Mouse (Mus musculus): ENCODE measurements around the gene Cstl1. TPM values are rescaled to one million over a fixed set of nuclear protein-coding genes. Genes with fewer than 3 reads are reported as not detected.
"Not testable (repeated sequence)": the region's sequence is repeated elsewhere in the genome, so short reads cannot be mapped to it uniquely, and the experiment has no call there.

Cstl1 gene
- not detected in 2 replicates for polyA plus RNA-seq (2015; fragmentation: Nextera tagmentation; extraction: Ambion mirVana)

GRCm38 (mm10) chr2:148750058-148750457, at the start of gene Cstl1:
TSS of gene Cstl1 (plus strand) at chr2:148750358.
- no peak for DNase-seq (ENCODE audit: low spot score)

GRCm38 (mm10) chr2:148706409-148707201, 43.6 kb upstream of the Cstl1 start:
- peak; percentile 31 for DNase-seq (ENCODE audit: low spot score)

GRCm38 (mm10) chr2:148707202-148707530, 43.0 kb upstream of the Cstl1 start:
- DNase-seq (ENCODE audit: low spot score): no peak

DNA sequence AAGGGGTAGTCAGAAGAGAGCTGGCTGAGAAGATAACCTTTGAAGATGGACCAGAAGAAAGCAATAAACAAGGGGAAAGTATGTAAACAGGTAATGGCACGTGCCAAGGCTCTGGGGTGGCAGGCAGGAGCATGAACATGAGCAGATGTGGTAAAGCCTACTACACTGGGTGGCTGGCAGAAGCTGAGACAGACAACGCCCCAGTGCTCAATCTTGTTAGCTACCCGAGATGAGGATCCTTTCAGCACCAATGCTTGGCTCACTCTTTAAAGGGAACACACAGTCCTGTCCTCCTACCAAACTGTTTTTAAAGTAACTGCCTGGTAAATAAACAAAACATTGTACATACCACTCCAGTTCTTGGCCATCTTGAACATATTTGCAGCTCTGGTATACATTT, 37.8 kb upstream of the Cstl1 start:
- DNase-seq (ENCODE audit: low spot score): no peak

GRCm38 (mm10) chr2:148717072-148717471, 33.1 kb upstream of the Cstl1 start:
- DNase-seq (ENCODE audit: low spot score): no peak

DNA sequence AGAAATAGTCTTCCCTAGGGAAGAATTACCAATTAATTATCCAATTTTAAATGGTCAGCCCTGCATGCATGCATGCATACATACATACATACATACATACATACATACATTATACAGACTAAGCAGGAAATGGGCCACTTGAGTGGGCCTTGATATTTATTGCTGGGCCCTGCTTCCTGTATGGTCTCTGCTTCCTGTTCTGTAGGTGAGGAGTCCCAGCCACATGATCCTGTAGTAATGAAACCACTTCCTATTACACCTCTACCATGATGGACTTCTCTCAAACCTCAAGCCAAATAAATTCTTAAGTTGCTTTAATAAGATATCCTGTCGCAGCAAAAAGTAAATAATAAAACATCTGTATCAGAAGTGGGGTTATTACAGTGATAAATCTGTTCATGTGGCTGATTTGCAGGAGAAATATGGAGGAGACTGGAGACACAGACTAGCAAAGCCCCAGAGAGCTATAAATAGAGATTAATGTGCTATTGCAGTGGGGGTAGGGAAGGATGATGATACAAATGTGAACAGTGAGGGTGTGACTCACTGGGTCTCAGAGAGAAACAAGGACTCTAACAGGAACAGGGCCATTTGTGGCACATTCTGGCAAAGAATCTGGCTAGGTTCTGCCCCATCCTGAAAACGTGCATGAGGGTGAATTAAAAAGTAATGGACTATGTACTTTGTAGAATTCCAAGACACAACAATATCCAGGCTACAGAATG, 30.7 kb upstream of the Cstl1 start:
- DNase-seq (ENCODE audit: low spot score): no peak

- DNase-seq (ENCODE audit: low spot score): peak; percentile 4
These were observed 18.4 kb upstream of the Cstl1 start for GRCm38 (mm10) chr2:148731614-148732326.

DNA sequence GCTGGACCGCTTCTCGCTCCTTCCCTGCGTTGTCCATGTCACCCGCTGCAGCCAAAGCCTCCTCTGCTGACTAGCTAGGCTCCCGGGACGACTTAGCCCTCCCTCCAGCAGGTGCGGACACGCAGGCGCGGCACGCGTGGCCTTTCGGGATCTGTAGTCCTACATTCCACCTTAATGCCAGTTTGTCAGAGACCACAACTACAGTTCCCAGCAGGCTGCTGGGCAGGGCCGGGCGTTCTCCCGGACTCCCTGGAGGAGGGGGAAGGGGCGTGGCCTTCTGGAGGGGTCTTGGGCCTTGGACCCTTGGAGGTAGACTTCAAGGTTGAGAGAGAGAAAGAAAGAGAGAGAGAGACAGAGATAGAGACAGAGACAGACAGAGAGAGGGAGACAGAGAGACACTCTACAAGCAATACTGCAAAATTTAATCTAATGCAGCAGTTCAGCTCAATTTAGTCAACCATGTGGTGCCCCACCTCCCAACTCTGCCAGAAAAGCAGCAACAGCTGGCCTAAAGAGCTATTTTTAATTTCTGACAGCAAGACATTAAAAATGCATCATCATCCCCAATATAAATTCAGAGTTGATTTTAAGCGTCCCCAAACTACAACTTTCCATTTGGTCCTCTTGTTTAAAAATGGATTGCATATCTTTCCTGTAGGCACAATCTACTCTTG, 17.7 kb upstream of the Cstl1 start, which contains the start of gene Napb:
TSS of gene Napb (minus strand) at position 141 of the 674 bp plus-strand sequence.
- DNase-seq (ENCODE audit: low spot score): peak; percentile 69

- no peak for DNase-seq (ENCODE audit: low spot score)
These were observed 7.2 kb upstream of the Cstl1 start for GRCm38 (mm10) chr2:148743001-148743400.

GRCm38 (mm10) chr2:148743846-148744407, 6.2 kb upstream of the Cstl1 start:
- no peak for DNase-seq (ENCODE audit: low spot score)

DNA sequence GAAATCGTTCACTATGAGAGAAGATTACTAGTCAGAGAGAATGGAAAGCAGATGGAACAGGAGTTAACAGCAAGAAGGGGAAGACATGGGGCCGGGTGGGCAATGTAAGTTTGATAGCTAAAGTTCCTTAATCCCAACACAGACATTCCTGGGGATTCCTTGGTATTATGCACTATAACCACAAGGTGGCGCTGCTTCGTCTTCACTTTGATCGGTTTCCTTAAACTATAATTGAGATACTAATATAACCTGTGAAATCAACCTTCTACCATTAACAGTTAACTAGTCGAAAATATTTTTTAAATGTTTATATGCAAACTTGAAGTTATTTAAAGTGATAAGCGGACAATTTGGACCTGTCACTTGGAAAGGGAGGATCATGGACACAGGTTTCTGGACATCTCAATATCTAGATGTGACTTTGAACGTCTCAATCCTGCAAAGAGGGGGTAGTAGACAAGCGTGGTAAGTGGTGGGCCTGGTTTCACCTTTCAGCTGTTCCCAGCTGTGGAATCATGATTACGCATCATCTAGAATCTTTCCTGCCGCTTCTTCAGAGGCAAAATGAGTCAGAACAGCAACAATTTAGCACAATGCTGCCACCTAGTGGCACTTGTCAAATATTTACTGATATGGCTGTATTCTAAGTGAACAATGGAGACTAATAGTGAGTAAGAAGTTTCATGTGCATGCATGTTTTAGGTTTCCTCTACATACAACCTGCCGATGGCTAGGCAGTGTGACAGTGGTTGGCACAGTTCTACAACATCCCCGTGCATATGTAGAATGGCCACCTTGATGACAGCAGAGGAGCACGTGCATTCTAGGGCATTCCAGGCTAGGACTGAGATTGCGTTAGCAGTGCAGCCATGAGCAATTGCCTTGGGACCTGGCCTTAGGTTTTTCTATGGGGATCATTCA, 2.0 kb downstream of the Cstl1 start:
- peak; percentile 82 for DNase-seq (ENCODE audit: low spot score)

- no peak for DNase-seq (ENCODE audit: low spot score)
These were observed 4.2 kb downstream of the Cstl1 start for GRCm38 (mm10) chr2:148754310-148754846.

DNA sequence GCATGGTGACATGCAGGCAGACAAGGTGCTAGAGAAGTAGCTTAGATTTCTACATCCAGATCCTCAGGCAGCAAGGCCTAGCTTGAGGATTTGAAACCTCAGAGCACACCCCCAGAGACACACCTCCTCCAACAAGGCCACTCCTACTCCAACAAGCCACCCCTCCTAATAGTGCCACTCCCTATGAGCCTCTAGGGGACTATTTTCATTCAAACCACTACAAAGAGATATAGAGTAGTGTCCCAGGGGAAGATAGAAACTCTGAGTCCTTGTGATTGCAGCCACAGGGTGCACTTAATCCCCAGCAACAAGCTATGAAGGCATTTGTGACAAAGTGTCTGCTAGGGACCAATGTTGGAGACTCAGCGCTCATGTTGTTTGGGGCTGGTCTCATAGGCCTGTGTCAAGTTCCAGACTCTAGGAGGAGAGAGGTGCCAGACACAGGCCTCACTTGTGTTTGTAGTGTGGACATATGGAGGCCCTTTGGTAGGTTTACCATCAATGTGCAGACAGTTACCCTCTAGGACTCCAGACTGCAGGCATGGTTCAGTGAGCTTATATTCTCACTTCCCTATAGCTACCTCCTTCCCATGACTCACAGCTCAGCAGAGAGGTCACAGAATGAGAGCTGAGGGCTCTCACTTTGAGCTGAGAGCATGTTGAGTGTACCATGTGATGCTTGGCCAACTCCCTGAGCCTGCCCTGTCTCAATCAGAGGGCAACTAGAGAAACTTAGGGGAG, 13.7 kb downstream of the Cstl1 start:
- no peak for DNase-seq (ENCODE audit: low spot score)

DNA sequence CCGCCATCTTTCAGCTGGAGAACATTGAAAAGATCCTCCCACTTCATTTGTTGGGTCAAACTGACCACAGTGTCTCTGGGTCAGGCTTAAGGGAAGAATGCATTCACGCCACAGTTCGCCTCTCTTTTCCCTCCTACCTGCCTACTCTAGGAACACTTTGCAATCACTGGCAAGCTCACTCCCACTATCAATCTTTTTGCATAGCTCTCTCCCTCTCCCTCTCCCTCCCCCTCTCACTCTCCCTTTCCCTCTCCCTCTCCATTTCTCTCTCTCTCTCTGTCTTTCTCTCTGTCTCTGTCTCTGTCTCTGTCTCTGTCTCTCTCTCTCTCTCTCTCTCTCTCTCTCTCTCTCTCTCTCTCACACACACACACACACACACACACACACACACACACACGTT, 21.2 kb downstream of the Cstl1 start, which contains the start of gene Cst11:
TSS of gene Cst11 (minus strand) at position 101 of the 400 bp plus-strand sequence.
- DNase-seq (ENCODE audit: low spot score): not testable (repeated sequence)

- DNase-seq (ENCODE audit: low spot score): no peak
These were observed 31.6 kb downstream of the Cstl1 start, which contains the start of gene 8030411F24Rik for GRCm38 (mm10) chr2:148781709-148782108. TSS of gene 8030411F24Rik (plus strand) at chr2:148782009.

DNA sequence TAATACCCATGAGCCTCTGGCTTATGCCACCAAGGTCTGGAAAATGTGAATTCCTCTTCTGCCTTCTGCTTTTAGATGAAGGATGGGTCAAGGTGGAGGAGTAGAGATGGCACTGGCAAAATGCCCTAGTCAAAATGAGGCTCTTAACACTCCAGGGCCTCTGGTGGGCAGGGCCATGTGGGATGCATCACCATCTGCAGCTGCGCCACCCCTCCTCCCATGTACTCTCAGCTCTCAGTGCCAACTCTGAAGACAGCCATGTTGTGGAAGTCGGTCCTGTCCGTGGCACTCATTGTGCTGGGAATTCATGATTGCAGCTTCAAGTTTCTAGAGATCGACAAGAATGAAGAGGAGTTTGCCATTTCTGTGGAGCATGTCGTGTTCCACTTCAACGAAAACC, 39.0 kb downstream of the Cstl1 start, which contains the start of gene Cst12:
TSS of gene Cst12 (plus strand) at position 220 of the 400 bp plus-strand sequence.
- no peak for DNase-seq (ENCODE audit: low spot score)

GRCm38 (mm10) chr2:148798485-148798884, 48.3 kb downstream of the Cstl1 start, which contains the start of gene Cst8:
TSS of gene Cst8 (plus strand) at chr2:148798785.
- no peak for DNase-seq (ENCODE audit: low spot score)

GRCm38 (mm10) chr2:148801491-148801921, 51.3 kb downstream of the Cstl1 start:
- DNase-seq (ENCODE audit: low spot score): no peak

Measured in thymus, postnatal 0 days (tissue).